Mouse (Mus musculus): ENCODE measurements around the gene Slc30a7.
A peak's percentile ranks its signal among the peaks of the same experiment; 100 is the strongest.

DNA sequence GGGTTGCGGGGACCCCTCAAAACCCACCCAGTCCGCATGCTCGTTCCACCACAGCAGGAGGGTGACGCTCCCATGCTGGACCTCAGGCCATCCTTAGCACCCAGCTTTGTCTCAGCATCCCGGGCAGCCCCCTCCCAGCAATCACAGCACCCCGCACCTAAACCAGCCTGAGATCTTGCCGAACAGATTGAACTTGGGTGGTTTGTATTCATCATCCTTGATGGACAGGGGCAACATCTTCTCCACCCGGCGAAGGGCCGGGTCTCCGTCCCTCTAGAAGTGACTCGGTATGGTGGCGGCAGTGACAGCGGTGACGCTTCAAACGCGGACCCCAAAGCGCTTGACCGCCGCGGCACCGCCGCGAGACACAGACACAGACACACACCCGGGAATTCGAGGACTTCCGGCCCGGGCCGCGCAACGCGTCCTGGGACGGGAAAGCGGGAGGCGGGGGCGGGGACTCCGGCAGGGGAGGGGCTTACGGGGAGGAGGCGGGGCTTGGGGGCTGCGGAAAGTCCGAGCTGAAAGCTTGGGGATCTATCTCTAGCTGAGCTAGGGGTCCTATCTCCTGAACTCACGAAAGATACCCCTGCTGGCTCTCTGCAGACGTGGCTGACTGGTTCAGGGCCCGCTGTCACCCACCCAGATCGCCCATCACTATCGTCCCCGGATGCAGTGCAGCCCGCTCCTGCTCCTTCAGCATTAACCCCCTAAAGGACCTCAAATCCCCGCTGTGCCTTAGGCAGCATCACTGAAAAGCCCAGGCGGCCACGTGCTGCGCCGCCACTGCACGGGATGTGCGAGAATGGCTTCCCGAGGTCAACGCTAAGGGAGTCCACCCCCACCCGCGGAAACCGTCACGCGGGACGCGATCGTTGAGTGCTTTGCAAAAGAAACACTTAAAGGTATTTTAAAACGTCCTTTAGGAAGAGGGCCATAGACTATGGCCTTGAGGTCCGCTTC is at the start of gene Slc30a7, which contains the start of gene Extl2:
- TF ChIP-seq CTCF (IDR thresholded peaks at IDR 0.05; ENCODE audit: control insufficient read depth, insufficient read depth, low read length) (no peak), POLR2A (IDR thresholded peaks at IDR 0.05; ENCODE audit: borderline replicate concordance, control insufficient read depth, low read depth, low read length) (peak; percentile 63; the same call in 1 of the 2 replicates)
